ENCODE assay signal across 26 mouse cellular contexts in the genomic region with DNA sequence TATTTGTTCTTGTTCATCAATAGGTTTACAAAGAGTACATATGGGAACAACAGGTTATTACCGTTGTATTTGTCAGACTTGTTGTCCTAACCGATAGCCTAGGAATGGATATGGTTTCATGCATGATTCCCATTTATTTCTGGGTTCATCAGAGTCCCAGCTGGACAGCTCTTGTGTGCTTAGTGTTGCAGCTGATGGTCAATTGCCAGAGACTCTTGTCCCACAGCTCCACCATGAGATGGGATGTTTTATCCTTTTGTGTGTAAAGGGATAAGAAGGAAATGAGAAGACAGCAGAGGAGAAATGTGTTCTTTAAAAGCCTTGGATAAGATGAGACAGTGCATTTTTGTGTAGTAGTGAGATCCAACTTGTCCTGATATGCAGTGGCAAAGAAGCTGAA.
DNase-seq lines count a peak whose midpoint lies in the region; ATAC-seq and TF ChIP-seq lines count a peak whose summit lies in the region.
"Had no signal": no experiment of that assay in that cellular context is flagged by ENCODE, and none has a peak within 500 bp of the region (broad histone marks: within the 10 kb centered on the region; RNA-seq: fewer than 3 reads in every experiment).

No protein-coding gene starts in this region.

- peak; percentile 8 for DNase-seq in 3T3-L1 (ENCODE audit: low read depth, low spot score)
- DNase-seq in adipocyte (ENCODE audit: low spot score), result peak; percentile 54
- DNase-seq in gastrocnemius, postnatal 36 days, result no peak
- no peak for DNase-seq in hindbrain, embryonic 10.5 days (ENCODE audit: low spot score)
- DNase-seq: adrenal gland, postnatal 10 days; adrenal gland, postnatal 36 days; cerebellum, adult 11 months; cerebellum, adult 2 months; cerebellum, adult 9-11 months; cerebellum, postnatal 25 days; forebrain, postnatal 0 days; gastrocnemius, postnatal 25 days; heart, adult 2 months; heart, postnatal 36 days; kidney, adult 11 months had no signal

- H3K36me3 ChIP-seq in intestine, postnatal 0 days (ENCODE audit: control insufficient read depth, insufficient read depth), result no peaks in the 10 kb centered on the region
- no peaks in the 10 kb centered on the region for H3K36me3 ChIP-seq in intestine, embryonic 16.5 days (ENCODE audit: control insufficient read depth, insufficient read depth, low read length)
- H3K36me3 ChIP-seq in hindbrain, embryonic 10.5 days, result no peaks in the 10 kb centered on the region
- H3K36me3 ChIP-seq: embryonic facial prominence, embryonic 12.5 days; embryonic facial prominence, embryonic 15.5 days had no signal

- ATAC-seq in intestine, postnatal 0 days, result no peak
- ATAC-seq in intestine, embryonic 16.5 days, result no peak
- ATAC-seq: activated CD4-positive, CD25-positive, alpha-beta regulatory T cell, adult 4 months; CD4-positive, CD25-positive, alpha-beta regulatory T cell, adult 4 months; forebrain, embryonic 14.5 days; forebrain, postnatal 0 days; hindbrain, postnatal 0 days; inflammation-experienced regulatory T-cells, adult 6 months had no signal

- no peak overlapping the region for H3K9ac ChIP-seq in intestine, postnatal 0 days (ENCODE audit: low read depth, low read length)
- no peak overlapping the region for H3K9ac ChIP-seq in intestine, embryonic 16.5 days (ENCODE audit: low read depth, low read length)
- H3K9ac ChIP-seq: embryonic facial prominence, embryonic 12.5 days; embryonic facial prominence, embryonic 15.5 days; forebrain, postnatal 0 days; hindbrain, embryonic 14.5 days had no signal

- H3K27ac ChIP-seq in intestine, postnatal 0 days (ENCODE audit: low read depth, low read length), result no peak overlapping the region
- H3K27ac ChIP-seq in intestine, embryonic 16.5 days (ENCODE audit: low read length), result no peak overlapping the region
- H3K27ac ChIP-seq in hindbrain, embryonic 10.5 days, result no peak overlapping the region
- H3K27ac ChIP-seq: embryonic facial prominence, embryonic 12.5 days; embryonic facial prominence, embryonic 15.5 days; heart, adult 2 months; hindbrain, embryonic 14.5 days; hindbrain, postnatal 0 days had no signal

- no peaks in the 10 kb centered on the region for H3K27me3 ChIP-seq in intestine, postnatal 0 days (replicated peaks; ENCODE audit: control insufficient read depth, insufficient read depth, low read length)
- no peaks in the 10 kb centered on the region for H3K27me3 ChIP-seq in intestine, embryonic 16.5 days (replicated peaks; ENCODE audit: control insufficient read depth, insufficient read depth, low read length)
- no peaks in the 10 kb centered on the region for H3K27me3 ChIP-seq in hindbrain, embryonic 10.5 days (ENCODE audit: insufficient read depth, poor library complexity, severe bottlenecking)
- H3K27me3 ChIP-seq: embryonic facial prominence, embryonic 12.5 days; embryonic facial prominence, embryonic 15.5 days had no signal

- WGBS in intestine, postnatal 0 days, result 75% methylated on average over 2 of the region's 2 CpGs
- WGBS in intestine, embryonic 16.5 days, result 71% methylated on average over 2 of the region's 2 CpGs
- WGBS in hindbrain, embryonic 10.5 days, result 86% methylated on average over 2 of the region's 2 CpGs

- TF ChIP-seq CTCF in intestine, postnatal 0 days (IDR thresholded peaks at IDR 0.05; ENCODE audit: low read depth), result 0 out of 2 replicates have a peak, but pooled peaks have one; percentile 4

- no peak overlapping the region for H3K4me2 ChIP-seq in intestine, postnatal 0 days (replicated peaks; ENCODE audit: low read depth)
- no peak overlapping the region for H3K4me2 ChIP-seq in intestine, embryonic 16.5 days (ENCODE audit: low read depth, low read length)
- H3K4me2 ChIP-seq: embryonic facial prominence, embryonic 12.5 days; embryonic facial prominence, embryonic 15.5 days; heart, embryonic 11.5 days; hindbrain, embryonic 14.5 days had no signal

- H3K4me1 ChIP-seq in intestine, postnatal 0 days (replicated peaks; ENCODE audit: control insufficient read depth, insufficient read depth, low read length), result no peaks in the 10 kb centered on the region
- H3K4me1 ChIP-seq in intestine, embryonic 16.5 days (ENCODE audit: control insufficient read depth, insufficient read depth, low read length), result no peaks in the 10 kb centered on the region
- no peaks in the 10 kb centered on the region for H3K4me1 ChIP-seq in hindbrain, embryonic 10.5 days (replicated peaks)
- H3K4me1 ChIP-seq: embryonic facial prominence, embryonic 12.5 days; embryonic facial prominence, embryonic 15.5 days had no signal

- intact Hi-C loops in gastrocnemius, postnatal 36 days (cut with DNase I), result no loop called here

- no peaks in the 10 kb centered on the region for H3K9me3 ChIP-seq in intestine, postnatal 0 days (ENCODE audit: control insufficient read depth)
- no peaks in the 10 kb centered on the region for H3K9me3 ChIP-seq in intestine, embryonic 16.5 days (ENCODE audit: control insufficient read depth, low read length)
- H3K9me3 ChIP-seq in hindbrain, embryonic 10.5 days, result no peaks in the 10 kb centered on the region
- H3K9me3 ChIP-seq: embryonic facial prominence, embryonic 12.5 days; embryonic facial prominence, embryonic 15.5 days had no signal

- no peak overlapping the region for H3K4me3 ChIP-seq in intestine, postnatal 0 days (ENCODE audit: low read depth, low read length)
- no peak overlapping the region for H3K4me3 ChIP-seq in intestine, embryonic 16.5 days (ENCODE audit: low read length)
- no peak overlapping the region for H3K4me3 ChIP-seq in hindbrain, embryonic 10.5 days
- H3K4me3 ChIP-seq: embryonic facial prominence, embryonic 12.5 days; embryonic facial prominence, embryonic 15.5 days; heart, adult 2 months had no signal

Comparison
In these comparisons a context has a peak if more than half of its experiments do, and no peak if none do; other contexts are left out.
1. DNase-seq: peak in 3T3-L1 (single experiment) and adipocyte (single experiment); none in gastrocnemius, postnatal 36 days (0 of 2) and hindbrain, embryonic 10.5 days (single experiment).